Mouse (Mus musculus): ENCODE measurements at regions not wholly inside any gene's neighbourhood (a gene's known extent, or its start where the extent isn't known, plus 50 kb on each side); places are given as distances from the start of the nearest gene placed in this dataset.

DNA sequence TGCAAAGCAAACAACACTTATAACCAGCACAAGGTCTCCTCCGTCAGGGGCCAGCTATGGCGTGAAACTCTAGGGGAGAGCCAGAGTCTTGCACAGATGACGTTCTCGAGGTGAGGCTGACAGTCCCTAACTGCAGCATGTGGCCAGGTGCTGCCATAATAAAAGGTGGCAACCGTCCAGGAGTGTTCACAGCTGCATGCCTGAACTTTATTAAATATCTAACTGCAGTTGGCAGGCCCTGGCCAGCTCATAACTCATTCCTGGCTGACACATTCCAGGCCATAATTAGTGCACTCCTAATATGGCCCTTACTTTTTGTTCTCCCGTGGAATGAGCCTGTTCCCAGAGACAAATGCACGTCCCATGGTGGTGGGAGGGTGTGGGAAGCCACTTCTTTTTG is 169.6 kb downstream of the Gas1 start:
- no peak for DNase-seq (ENCODE audit: low read depth, low spot score)

DNA sequence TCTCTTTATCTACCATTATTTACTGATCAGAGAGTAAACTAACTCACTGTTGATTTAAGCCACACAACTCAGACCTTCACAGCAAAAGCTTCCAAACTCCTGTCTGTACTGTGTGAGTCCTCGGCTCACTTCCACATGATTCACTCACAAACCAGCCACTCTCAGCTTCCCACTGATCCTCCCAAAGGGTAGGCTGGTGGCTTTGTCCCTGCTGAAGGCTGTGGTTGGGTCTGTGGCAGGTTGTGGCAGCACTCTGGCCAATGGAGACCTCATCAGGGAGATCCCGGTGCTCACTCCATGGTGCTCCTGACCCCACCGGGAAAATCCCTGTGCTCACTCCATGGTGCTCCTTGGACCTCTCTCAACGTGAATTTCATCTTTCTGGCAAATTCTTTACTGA is 170.1 kb downstream of the Gas1 start:
- no peak for DNase-seq (ENCODE audit: low read depth, low spot score)

DNA sequence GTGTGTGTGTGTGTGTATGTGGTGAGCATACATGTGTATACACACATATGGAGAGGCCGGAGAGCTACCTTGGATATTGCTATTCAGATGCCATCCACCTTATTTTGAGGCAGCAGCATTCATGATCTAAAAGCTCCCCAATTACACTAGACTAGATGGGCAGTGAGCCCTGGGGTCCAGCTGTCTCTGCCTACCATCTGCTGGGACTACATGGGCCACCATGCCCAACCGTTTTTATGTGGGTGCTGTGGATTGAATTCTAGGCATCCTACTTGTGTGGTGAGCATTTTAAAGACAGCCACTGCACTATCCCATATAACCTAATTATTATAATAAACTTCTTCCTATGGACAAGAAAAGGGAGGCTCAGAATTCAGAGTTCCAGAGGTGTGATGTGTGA is 172.6 kb downstream of the Gas1 start:
- DNase-seq (ENCODE audit: low read depth, low spot score), result no peak

DNA sequence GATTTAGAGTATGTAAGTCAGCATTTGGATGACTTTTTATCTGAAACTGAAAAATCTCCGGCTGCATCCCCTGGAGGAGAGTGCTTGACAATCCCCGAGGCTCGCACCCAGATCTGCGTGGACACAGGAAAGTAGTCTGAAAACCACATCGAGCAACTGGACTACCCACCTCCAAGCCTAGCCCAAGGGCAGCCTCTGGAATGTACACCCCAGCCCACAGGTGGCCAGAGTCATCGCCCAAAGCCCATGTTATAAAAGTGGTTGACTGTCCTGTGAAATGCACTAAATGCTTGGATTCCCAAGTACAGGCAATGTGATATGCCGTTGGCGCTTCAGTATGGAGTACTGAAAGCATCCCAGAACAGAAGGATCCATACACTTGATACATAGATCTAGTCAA is 175.1 kb downstream of the Gas1 start:
- no peak for DNase-seq (ENCODE audit: low read depth, low spot score)

- DNase-seq (ENCODE audit: low read depth, low spot score), result no peak
Observed at GRCm38 (mm10) chr13:60001637-60002036, 175.5 kb downstream of the Gas1 start.

DNA sequence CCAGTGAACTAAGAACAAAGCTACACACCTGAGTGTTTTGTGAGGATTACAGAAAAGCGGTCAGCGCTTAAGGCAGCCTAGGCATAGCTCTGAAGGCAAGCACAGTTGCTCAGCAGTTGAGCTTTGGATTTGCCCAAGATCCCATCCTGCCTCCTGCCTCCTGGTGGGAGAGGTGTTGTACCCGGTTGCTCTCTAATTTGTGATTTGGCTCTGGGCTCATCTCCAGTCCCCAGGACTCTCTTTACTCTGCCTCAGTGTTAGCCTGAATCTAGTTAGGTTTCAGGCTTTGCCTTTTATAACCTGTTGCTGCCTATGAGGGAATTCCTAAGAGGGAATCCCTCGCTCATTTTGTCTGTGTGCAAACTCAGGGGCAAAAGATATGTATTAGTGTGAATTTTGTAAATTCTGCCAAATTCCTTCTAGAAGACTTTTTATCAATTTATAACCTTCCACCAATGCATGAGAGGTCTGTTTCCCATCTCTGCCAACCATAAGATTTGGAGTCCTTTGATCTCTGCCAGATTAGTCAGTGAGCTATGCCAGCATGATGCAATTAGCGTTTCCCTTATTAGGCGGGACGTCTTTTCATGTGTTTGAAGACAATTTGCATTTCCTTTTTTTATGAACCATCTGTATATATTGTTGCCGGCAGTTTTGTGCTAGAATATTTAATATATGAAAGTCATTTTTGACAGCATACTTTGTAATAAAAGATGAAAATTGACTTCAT is 176.4 kb downstream of the Gas1 start:
- DNase-seq (ENCODE audit: low read depth, low spot score), result no peak

GRCm38 (mm10) chr13:59997431-59997830 is 174.5 kb upstream of the Tut7 start:
- no peak for DNase-seq (ENCODE audit: low read depth, low spot score)

DNA sequence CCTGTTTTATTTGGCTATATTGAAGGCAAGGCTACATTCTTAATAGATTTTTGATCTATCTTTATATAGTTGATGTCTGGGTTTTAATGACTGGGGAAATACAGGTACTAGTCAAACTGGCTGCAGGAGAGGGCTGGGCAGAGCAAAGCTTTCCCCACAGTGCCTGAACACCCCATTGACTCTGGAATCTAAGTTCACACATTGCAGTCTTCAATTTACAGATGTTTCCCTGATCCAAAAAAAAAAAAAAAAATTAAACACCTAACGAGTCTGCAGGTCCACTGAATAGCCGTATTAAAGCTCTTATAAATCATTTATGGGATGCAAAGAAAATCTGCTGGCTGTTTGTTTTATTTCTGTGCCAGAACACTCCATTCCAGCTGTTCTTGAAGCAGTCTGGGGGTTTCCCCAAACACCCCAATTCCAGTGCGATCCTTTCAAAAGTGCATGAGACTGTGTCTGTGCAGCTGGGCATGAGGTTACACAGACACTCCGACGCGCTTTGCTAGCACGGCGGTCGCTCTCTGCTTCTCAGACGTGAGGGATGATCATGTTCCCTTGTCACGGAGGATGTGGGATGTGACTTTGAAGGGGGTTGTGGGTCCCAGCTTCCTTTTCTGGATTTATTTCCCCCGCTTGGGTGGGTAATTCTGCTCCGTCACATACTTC is 173.3 kb upstream of the Tut7 start:
- DNase-seq (ENCODE audit: low read depth, low spot score), result no peak

- DNase-seq (ENCODE audit: low read depth, low spot score), result no peak
Observed at GRCm38 (mm10) chr13:59992780-59993501, 170.0 kb upstream of the Tut7 start.

DNA sequence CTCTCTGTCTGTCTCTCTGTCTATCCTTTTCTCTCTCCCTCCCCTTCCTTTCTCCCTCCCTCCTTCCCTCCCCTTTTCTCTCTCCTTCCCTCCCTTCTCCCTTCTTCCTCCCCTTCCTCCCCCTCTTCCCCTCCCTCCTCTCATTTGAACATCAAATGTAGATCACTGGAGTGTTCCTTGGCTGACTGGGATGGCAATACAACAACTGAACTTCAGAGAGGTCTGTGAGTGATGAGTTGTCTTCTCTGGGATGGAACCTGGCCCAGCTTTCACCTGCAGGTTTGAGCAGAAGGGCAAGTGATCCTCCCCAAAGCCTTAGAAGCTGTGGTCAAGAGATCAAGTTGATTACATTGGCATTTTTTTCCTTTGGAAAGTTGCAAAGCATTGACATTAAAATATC is 169.4 kb upstream of the Tut7 start:
- DNase-seq (ENCODE audit: low read depth, low spot score), result no peak

DNA sequence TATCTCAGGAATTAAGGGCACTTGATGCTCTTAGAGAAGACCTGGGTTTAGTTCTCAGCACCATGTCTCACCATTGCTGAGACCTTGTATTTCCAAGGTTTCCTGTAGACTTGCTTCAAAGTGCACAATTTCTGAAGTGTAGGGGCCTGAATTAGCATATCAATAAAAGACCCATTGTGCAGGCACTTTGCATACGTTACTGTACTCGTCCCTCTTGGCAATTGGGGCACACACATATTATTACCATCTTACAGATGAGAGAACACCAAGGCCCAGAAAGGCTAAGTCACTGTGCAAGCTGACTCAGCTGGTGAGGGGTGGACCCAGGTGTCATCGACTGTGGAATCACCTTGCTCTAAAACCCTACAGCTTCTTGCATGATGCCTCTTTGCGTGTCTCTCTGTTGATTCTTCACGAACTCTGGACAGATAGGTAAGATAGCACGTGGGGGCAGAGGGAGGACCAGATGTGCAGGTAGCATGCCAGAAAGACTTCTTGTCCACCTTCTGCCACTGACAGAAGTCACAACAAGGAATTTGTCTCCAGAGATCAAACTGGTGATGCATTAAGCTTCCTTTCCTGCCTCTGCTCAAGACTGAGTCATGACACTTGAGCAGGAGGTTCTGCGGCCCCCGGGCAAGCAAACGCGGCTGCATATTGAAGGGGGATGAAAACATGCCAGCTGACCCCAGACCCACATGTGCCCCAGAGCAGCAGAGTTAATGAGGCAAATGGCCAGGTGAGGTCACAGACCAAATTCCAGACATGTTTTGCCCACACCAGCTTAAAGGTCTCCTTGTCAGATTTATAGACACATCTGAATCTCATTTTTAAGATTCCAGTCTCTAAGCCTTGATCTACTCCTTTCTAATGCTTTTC is 167.7 kb upstream of the Tut7 start:
- DNase-seq (ENCODE audit: low read depth, low spot score), result no peak

DNA sequence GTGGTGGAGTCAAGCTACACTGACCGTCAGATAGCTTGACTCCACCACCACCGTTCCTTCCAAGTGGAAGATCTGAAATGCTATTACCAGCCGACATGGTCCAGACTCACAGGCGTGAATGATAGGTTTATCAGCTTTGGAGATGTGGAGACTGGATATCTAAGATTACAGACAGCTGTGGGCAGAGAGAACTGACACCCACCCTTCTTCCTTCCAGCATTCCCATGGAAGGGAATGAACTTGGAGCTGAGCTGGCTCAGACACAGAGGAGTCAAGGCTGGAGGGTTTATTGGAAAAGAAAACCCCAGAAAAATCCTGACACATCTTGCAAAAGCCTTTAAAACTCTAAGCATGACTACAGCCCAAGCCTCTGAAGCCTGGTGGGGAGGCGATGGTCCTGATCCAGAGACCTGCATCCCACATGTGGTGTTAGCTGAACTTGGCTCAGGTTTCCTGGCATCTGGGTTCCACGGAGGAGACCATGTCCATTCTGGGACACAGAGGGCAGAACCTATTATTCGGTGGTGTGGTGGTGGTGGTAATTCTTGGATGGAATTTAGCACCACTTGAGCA is 165.5 kb upstream of the Tut7 start:
- DNase-seq (ENCODE audit: low read depth, low spot score), result no peak

DNA sequence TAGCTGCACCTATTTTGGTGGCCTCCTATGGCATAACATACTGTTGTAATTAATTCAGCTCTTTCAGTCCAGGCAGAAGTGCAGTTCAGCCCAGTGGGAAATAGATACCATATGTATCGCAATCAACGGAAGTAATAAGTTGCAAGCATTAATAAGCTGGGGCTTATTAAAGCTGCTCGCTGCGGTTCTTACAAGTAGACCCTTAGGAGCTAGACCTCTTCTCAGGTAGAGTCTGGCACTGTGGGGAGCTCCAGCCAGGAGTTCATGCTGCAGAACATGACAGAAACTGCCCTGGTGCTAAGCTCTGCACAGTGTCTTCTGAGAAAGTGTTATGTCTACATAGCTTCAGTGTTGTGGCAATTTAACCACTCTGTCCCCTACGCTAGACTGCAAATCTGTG is 153.5 kb upstream of the Tut7 start:
- no peak for DNase-seq (ENCODE audit: low read depth, low spot score)

DNA sequence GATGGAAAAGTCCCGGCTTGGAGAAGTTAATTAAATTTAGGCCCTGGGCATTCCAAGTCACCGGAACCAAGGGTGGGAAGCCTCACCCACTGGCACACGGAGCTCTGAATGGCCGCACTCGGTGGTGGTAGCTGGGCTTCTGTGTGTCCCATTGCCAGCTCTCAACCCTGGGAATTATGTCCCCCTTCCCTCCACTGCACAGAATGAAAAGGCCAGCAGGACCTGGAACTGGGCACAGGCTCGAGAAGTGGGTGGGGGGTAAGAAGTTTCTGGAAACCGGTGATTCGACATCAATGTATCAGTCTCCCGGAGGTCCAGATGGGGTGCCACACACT is 149.1 kb upstream of the Tut7 start:
- no peak for DNase-seq (ENCODE audit: low read depth, low spot score)

DNA sequence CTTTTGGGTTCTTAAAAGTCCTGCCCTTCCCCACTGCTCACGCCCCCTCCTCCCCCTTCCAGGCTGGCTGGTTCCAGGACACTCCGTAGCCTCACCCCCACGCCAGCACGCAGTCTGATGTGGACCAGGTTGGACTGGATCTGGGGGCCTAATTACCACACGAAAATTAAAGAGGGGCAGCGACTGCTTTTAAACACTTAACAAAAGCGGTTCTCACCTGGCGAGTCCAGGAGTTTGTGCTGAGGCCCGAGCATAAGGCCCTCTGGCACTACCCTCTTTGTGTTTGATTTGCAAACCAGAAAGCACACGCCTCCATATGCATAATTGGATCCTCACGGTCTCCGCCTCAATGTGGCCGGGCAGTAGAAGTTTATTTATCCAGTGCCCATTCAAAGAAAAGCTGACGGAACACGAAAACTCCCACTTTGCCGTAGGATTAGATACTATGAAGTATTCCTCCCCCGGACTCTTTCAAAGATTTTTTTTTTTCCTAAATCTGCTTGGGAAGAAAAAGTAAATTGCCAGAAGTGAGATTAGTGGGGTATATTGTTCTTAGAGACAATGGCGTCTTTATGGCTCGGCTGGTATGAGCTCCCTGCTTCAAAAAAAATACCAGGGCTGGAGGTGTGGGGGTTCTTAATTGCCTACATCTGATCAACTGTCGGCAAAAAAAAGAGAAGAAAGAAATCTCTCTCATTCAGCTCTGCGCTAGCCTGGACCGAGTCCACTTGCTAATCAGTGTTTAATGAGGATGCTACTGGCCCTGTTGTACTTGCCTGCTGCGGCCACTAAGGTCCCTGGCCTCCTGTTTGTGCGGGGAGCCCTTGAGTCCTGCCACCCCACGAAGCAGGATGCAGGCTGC is 148.5 kb upstream of the Tut7 start:
- no peak for DNase-seq (ENCODE audit: low read depth, low spot score)

GRCm38 (mm10) chr13:59970430-59970829 is 147.5 kb upstream of the Tut7 start:
- DNase-seq (ENCODE audit: low read depth, low spot score), result no peak

DNA sequence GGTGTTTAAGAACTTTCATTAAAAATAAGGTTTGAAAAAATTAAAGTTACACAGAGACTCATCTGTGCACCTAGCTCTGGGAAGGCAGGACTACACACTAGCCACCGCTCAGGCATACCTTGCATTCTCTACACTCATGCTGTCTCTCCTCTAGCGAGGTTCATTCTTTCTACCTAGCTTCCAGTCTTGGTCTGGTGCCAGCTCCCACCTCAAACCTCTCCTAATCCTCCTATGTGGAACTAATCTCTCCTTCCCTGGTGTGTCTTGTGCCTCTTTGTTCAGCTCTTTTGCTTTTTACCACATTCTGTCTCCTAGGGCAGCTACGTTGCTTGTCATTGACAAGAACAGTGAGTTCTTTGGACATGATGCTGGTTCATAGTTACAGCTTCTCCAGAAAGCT is 146.5 kb upstream of the Tut7 start:
- no peak for DNase-seq (ENCODE audit: low read depth, low spot score)

GRCm38 (mm10) chr13:59968584-59969240 is 145.8 kb upstream of the Tut7 start:
- DNase-seq (ENCODE audit: low read depth, low spot score), result no peak

- DNase-seq (ENCODE audit: low read depth, low spot score), result no peak
Observed at GRCm38 (mm10) chr13:59966535-59967255, 143.7 kb upstream of the Tut7 start.

GRCm38 (mm10) chr13:59964981-59965380 is 142.0 kb upstream of the Tut7 start:
- no peak for DNase-seq (ENCODE audit: low read depth, low spot score)
